Mouse (Mus musculus): ENCODE measurements around the gene Tie1.

GRCm38 (mm10) chr4:118526408-118527334 lies 36.8 kb upstream of the Tie1 start, which contains the start of gene 2610528J11Rik:
- TF ChIP-seq CEBPB (IDR thresholded peaks at IDR 0.05; ENCODE audit: low read depth) (no peak), CTCF (IDR thresholded peaks at IDR 0.05; ENCODE audit: control insufficient read depth, insufficient read depth, insufficient read length) (no peak), MYOD1 (IDR thresholded peaks at IDR 0.05; ENCODE audit: control insufficient read depth, insufficient read length, low read depth) (no peak), MAX (IDR thresholded peaks at IDR 0.05) (no peak), USF1 (IDR thresholded peaks at IDR 0.05; ENCODE audit: low read depth) (no peak)
